In genomic region chr9:110623416-110624195, GRCm38 (mm10) we compare ENCODE assay signal across 8 mouse cellular contexts. TPM values are rescaled to one million over a fixed set of nuclear protein-coding genes. Genes with fewer than 3 reads are reported as not detected.
DNase-seq lines count a peak whose midpoint lies in the region; ATAC-seq and TF ChIP-seq lines count a peak whose summit lies in the region.
"Had no signal": no experiment of that assay in that cellular context is flagged by ENCODE, and none has a peak within 500 bp of the region (broad histone marks: within the 10 kb centered on the region; RNA-seq: fewer than 3 reads in every experiment).

No protein-coding gene starts in this region.

- H3K9me3 ChIP-seq in lung, embryonic 14.5 days (ENCODE audit: low read depth, low read length): no peaks in the 10 kb centered on the region
- no peaks in the 10 kb centered on the region for H3K9me3 ChIP-seq in forebrain, embryonic 12.5 days
- no peaks in the 10 kb centered on the region for H3K9me3 ChIP-seq in liver, embryonic 11.5 days (ENCODE audit: control insufficient read depth, low read length)
- H3K9me3 ChIP-seq in stomach, postnatal 0 days (ENCODE audit: control insufficient read depth, low read length): no peaks in the 10 kb centered on the region

- 31% methylated on average over 8 of the region's 8 CpGs for WGBS in lung, embryonic 14.5 days
- WGBS in forebrain, embryonic 12.5 days: 53% methylated on average over 8 of the region's 8 CpGs
- 55% methylated on average over 8 of the region's 8 CpGs for WGBS in liver, embryonic 11.5 days
- WGBS in stomach, postnatal 0 days: 43% methylated on average over 8 of the region's 8 CpGs

- peak overlapping the region; percentile 99 for H3K4me2 ChIP-seq in lung, embryonic 14.5 days
- peak overlapping the region; percentile 75 for H3K4me2 ChIP-seq in forebrain, embryonic 12.5 days
- H3K4me2 ChIP-seq in liver, embryonic 11.5 days: peak overlapping the region; percentile 99
- H3K4me2 ChIP-seq in stomach, postnatal 0 days (replicated peaks; ENCODE audit: low read depth): peak overlapping the region; percentile 93

- H3K4me3 ChIP-seq in lung, embryonic 14.5 days (ENCODE audit: low read depth, low read length): peak overlapping the region; percentile 58
- H3K4me3 ChIP-seq in forebrain, embryonic 12.5 days (replicated peaks): peak overlapping the region; percentile 54
- H3K4me3 ChIP-seq in liver, embryonic 11.5 days (ENCODE audit: low read depth, low read length): peak overlapping the region; percentile 59
- H3K4me3 ChIP-seq in stomach, postnatal 0 days (ENCODE audit: low read depth, low read length): peak overlapping the region; percentile 52

- peaks cover 3% of the 10 kb centered on the region for H3K4me1 ChIP-seq in lung, embryonic 14.5 days (ENCODE audit: insufficient read depth)
- H3K4me1 ChIP-seq in forebrain, embryonic 12.5 days: peaks cover 22% of the 10 kb centered on the region
- H3K4me1 ChIP-seq in liver, embryonic 11.5 days (replicated peaks; ENCODE audit: control insufficient read depth, insufficient read depth, low read length): peaks cover 19% of the 10 kb centered on the region
- 0 out of 2 replicates have a peak, but pooled peaks cover 3% of the 10 kb centered on the region for H3K4me1 ChIP-seq in stomach, postnatal 0 days (replicated peaks; ENCODE audit: control insufficient read depth, insufficient read depth)

- peak overlapping the region; percentile 69 for H3K9ac ChIP-seq in lung, embryonic 14.5 days
- H3K9ac ChIP-seq in forebrain, embryonic 12.5 days: peak overlapping the region; percentile 69
- peak overlapping the region; percentile 67 for H3K9ac ChIP-seq in liver, embryonic 11.5 days (ENCODE audit: low read depth, low read length)
- peak overlapping the region; percentile 73 for H3K9ac ChIP-seq in stomach, postnatal 0 days (ENCODE audit: low read length)

- intact Hi-C loops in left cerebral cortex, postnatal 25 days (cut with DNase I): no loop called here

- H3K27ac ChIP-seq in lung, embryonic 14.5 days (ENCODE audit: low read depth): peak overlapping the region; percentile 94
- H3K27ac ChIP-seq in forebrain, embryonic 12.5 days: peak overlapping the region; percentile 83
- no peak overlapping the region for H3K27ac ChIP-seq in liver, embryonic 11.5 days (ENCODE audit: low read depth, low read length)
- H3K27ac ChIP-seq in stomach, postnatal 0 days (replicated peaks): 0 out of 2 replicates have a peak overlapping the region, but pooled peaks have one; percentile 35

- H3K27me3 ChIP-seq in lung, embryonic 14.5 days (ENCODE audit: insufficient read depth, low read length): no peaks in the 10 kb centered on the region
- H3K27me3 ChIP-seq in forebrain, embryonic 12.5 days: no peaks in the 10 kb centered on the region
- no peaks in the 10 kb centered on the region for H3K27me3 ChIP-seq in liver, embryonic 11.5 days (replicated peaks; ENCODE audit: control insufficient read depth, insufficient read depth, low read length)
- H3K27me3 ChIP-seq in stomach, postnatal 0 days (ENCODE audit: control insufficient read depth, insufficient read depth, low read length): no peaks in the 10 kb centered on the region

- TF ChIP-seq CTCF in lung, embryonic 14.5 days (IDR thresholded peaks at IDR 0.05; ENCODE audit: low read depth): no peak
- TF ChIP-seq CTCF in stomach, postnatal 0 days (IDR thresholded peaks at IDR 0.05; ENCODE audit: low read depth): no peak

- DNase-seq in lung, embryonic 14.5 days: peak; percentile 22
- DNase-seq in lung, postnatal 14 days: no peak
- DNase-seq in liver, embryonic 11.5 days (ENCODE audit: low spot score): no peak
- no peak for DNase-seq in stomach, postnatal 0 days (ENCODE audit: low spot score)
- DNase-seq in cerebellum, adult 8-10 months: no peak
- DNase-seq in left cerebral cortex, postnatal 25 days (ENCODE audit: low spot score in 2 of 2): no peak
- DNase-seq: thymus, postnatal 25 days had no signal

- no peak for TF ChIP-seq EP300 in stomach, postnatal 0 days (optimal IDR thresholded peaks at IDR 0.05)

- H3K36me3 ChIP-seq in lung, embryonic 14.5 days (ENCODE audit: insufficient read depth): peaks cover 41% of the 10 kb centered on the region
- H3K36me3 ChIP-seq in forebrain, embryonic 12.5 days (replicated peaks): peaks cover 33% of the 10 kb centered on the region
- peaks cover 19% of the 10 kb centered on the region; the same call in 1 of the 2 replicates for H3K36me3 ChIP-seq in liver, embryonic 11.5 days (ENCODE audit: control insufficient read depth, insufficient read depth, low read length)
- peaks cover 8% of the 10 kb centered on the region for H3K36me3 ChIP-seq in stomach, postnatal 0 days (ENCODE audit: control insufficient read depth, insufficient read depth, low read length)

- no peak for ATAC-seq in lung, embryonic 14.5 days (ENCODE audit: insufficient read depth)
- ATAC-seq in forebrain, embryonic 12.5 days (ENCODE audit: low FRiP score): no peak
- ATAC-seq in liver, embryonic 11.5 days (replicated peaks; ENCODE audit: low FRiP score): no peak
- ATAC-seq in stomach, postnatal 0 days (ENCODE audit: low FRiP score, low TSS enrichment): no peak

RNA-seq across cellular contexts. Expression of gene Nradd, which starts 0.6 kb away (rescaled TPM):
- polyA plus RNA-seq in lung, embryonic 14.5 days (2014; fragmentation: Nextera tagmentation; extraction: Ambion mirVana): 26.7 and 29.9 TPM in 2 replicates
- 31.0 and 32.0 TPM in 2 replicates for polyA plus RNA-seq in forebrain, embryonic 12.5 days (2016; fragmentation: Nextera tagmentation; extraction: Ambion mirVana)
- polyA plus RNA-seq in liver, embryonic 11.5 days (2014; fragmentation: Nextera tagmentation; extraction: Ambion mirVana): 8.2 and 9.9 TPM in 2 replicates
- 14.5 and 15.9 TPM in 2 replicates for polyA plus RNA-seq in stomach, postnatal 0 days (2015; fragmentation: Nextera tagmentation; extraction: Ambion mirVana)
- total RNA-seq in left cerebral cortex, postnatal 25 days (2021): 1 to 10 TPM; 1.3 TPM

RNA-seq across cellular contexts. Expression of gene Nbeal2, which starts 30.4 kb away (rescaled TPM):
- 3.2 and 3.8 TPM in 2 replicates for polyA plus RNA-seq in lung, embryonic 14.5 days (2014; fragmentation: Nextera tagmentation; extraction: Ambion mirVana)
- 2.0 and 2.3 TPM in 2 replicates for polyA plus RNA-seq in forebrain, embryonic 12.5 days (2016; fragmentation: Nextera tagmentation; extraction: Ambion mirVana)
- 8.0 TPM in 2 replicates for polyA plus RNA-seq in liver, embryonic 11.5 days (2014; fragmentation: Nextera tagmentation; extraction: Ambion mirVana)
- polyA plus RNA-seq in stomach, postnatal 0 days (2015; fragmentation: Nextera tagmentation; extraction: Ambion mirVana): 5.7 and 6.2 TPM in 2 replicates
- 10 to 100 TPM in 1 of 2 experiments, 1 to 10 TPM in 1; 9.3 to 14.4 TPM for total RNA-seq in left cerebral cortex, postnatal 25 days (2021)

RNA-seq across cellular contexts. Expression of gene Ccdc12, which starts 32.7 kb away (rescaled TPM):
- polyA plus RNA-seq in lung, embryonic 14.5 days (2014; fragmentation: Nextera tagmentation; extraction: Ambion mirVana): 143 and 155 TPM in 2 replicates
- polyA plus RNA-seq in forebrain, embryonic 12.5 days (2016; fragmentation: Nextera tagmentation; extraction: Ambion mirVana): 139 and 143 TPM in 2 replicates
- polyA plus RNA-seq in liver, embryonic 11.5 days (2014; fragmentation: Nextera tagmentation; extraction: Ambion mirVana): 161 TPM in 2 replicates
- 139 and 144 TPM in 2 replicates for polyA plus RNA-seq in stomach, postnatal 0 days (2015; fragmentation: Nextera tagmentation; extraction: Ambion mirVana)
- total RNA-seq in left cerebral cortex, postnatal 25 days (2021): 10 to 100 TPM; 47.2 to 55.7 TPM
